Mouse (Mus musculus) neural tube, embryonic 11.5 days (tissue): ENCODE data around the gene Kcnip4. TPM values are rescaled to one million over a fixed set of nuclear protein-coding genes. Genes with fewer than 3 reads are reported as not detected.

Experiments
- ATAC-seq: fragments of 200-750 bp; cut with Nextera tagmentation; 2 replicates; pipeline ENCODE4 v1.8.0; 2017; ENCODE audit warnings: moderate number of reproducible peaks, mild to moderate bottlenecking, moderate TSS enrichment, moderate library complexity; ENCODE audit not compliant: insufficient read depth, low FRiP score, low TSS enrichment
- DNase-seq: peaks from one replicate; pipeline ENCODE4 v3.0.0-alpha.2; 2015; ENCODE audit warnings: low spot score
- H3K27ac ChIP-seq: fragments of 300-500 bp; sonication (generic); 2 replicates; pipeline ENCODE4 v1.5.1; 2014; ENCODE audit warnings: low read depth, mild to moderate bottlenecking, low read length
- H3K27me3 ChIP-seq: fragments of 300-500 bp; sonication (generic); 2 replicates; pipeline ENCODE4 v1.6.1; 2014; ENCODE audit warnings: mild to moderate bottlenecking, low read length, mixed read lengths; ENCODE audit not compliant: control insufficient read depth, insufficient read depth
- H3K36me3 ChIP-seq: fragments of 300-500 bp; sonication (generic); 2 replicates; pipeline ENCODE4 v1.6.1; 2014; ENCODE audit warnings: mild to moderate bottlenecking, low read length, moderate library complexity, mixed read lengths; ENCODE audit not compliant: control insufficient read depth, insufficient read depth
- H3K4me1 ChIP-seq: fragments of 300-500 bp; sonication (generic); 2 replicates; pipeline ENCODE4 v1.6.1; 2014; ENCODE audit warnings: low read length, mixed read lengths; ENCODE audit not compliant: control insufficient read depth, insufficient read depth
- H3K4me2 ChIP-seq: fragments of 300-500 bp; sonication (generic); 2 replicates; pipeline ENCODE4 v1.6.1; 2014; ENCODE audit warnings: low read depth, mild to moderate bottlenecking, moderate library complexity
- H3K4me3 ChIP-seq: fragments of 300-500 bp; sonication (generic); 2 replicates; pipeline ENCODE4 v1.5.1; 2014; ENCODE audit warnings: low read depth, low read length
- H3K9ac ChIP-seq: fragments of 300-500 bp; sonication (generic); 2 replicates; pipeline ENCODE4 v1.6.1; 2014; ENCODE audit warnings: mild to moderate bottlenecking, low read length
- H3K9me3 ChIP-seq: fragments of 300-500 bp; sonication (generic); 2 replicates; pipeline ENCODE4 v1.6.1; 2016; ENCODE audit warnings: low read length; ENCODE audit not compliant: control insufficient read depth
- WGBS: fragments of 180-500 bp; shearing (Covaris S2); extraction: QIAGEN DNeasy Blood & Tissue Kit; methylation state at CpG from one replicate; pipeline ENCODE4 v1.1.7; 2014; 5-methylcytosine and 5-hydroxymethylcytosine counted together
- polyA plus RNA-seq: library from polyadenylated mRNA; unstranded; fragments of >200 nt; fragmentation: Nextera tagmentation; extraction: Ambion mirVana; gene quantifications from 2 replicates; pipeline ENCODE4 v1.2.1, GENCODE M21; 2014

The Kcnip4 gene
- polyA plus RNA-seq, 1 experiment from 2014 or later: 1.8 TPM

GRCm38 (mm10) chr5:49256850-49257249 is 267.9 kb downstream of the Kcnip4 start:
- no peak overlapping the region for H3K4me2 ChIP-seq
- no peak overlapping the region for H3K9ac ChIP-seq
- H3K9me3 ChIP-seq: no peaks in the 10 kb centered on the region
- H3K27me3 ChIP-seq: no peaks in the 10 kb centered on the region
- ATAC-seq (no peak), DNase-seq (no peak)
- no peaks in the 10 kb centered on the region for H3K36me3 ChIP-seq
- H3K4me1 ChIP-seq: no peaks in the 10 kb centered on the region
- H3K4me3 ChIP-seq: no peak overlapping the region
- WGBS: 88% methylated on average over 3 of the region's 3 CpGs
- H3K27ac ChIP-seq: no peak overlapping the region

DNA sequence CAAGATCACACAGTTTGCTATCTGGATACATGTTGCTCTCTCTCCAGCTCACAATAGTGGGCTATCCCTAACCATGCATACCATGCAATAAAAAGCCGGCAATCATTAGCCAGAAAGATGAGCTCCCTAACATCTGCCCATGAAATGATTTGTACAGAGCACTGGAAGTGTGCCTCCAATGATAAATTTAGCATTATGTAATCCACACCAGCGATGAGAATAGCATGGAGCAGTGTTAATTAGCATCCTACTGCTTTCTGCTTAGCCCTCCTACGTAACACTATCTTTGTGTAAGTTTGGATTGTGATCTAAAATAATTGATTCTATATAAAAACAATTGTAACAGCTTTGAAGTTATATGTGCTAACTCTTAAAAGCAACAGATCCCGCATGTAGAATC is 268.7 kb downstream of the Kcnip4 start:
- H3K4me2 ChIP-seq: no peak overlapping the region
- ATAC-seq (no peak), DNase-seq (no peak)
- H3K9ac ChIP-seq: no peak overlapping the region
- no peak overlapping the region for H3K27ac ChIP-seq
- no peaks in the 10 kb centered on the region for H3K9me3 ChIP-seq
- 81% methylated on average over 4 of the region's 4 CpGs for WGBS
- no peaks in the 10 kb centered on the region for H3K27me3 ChIP-seq
- no peaks in the 10 kb centered on the region for H3K36me3 ChIP-seq
- H3K4me1 ChIP-seq: no peaks in the 10 kb centered on the region
- H3K4me3 ChIP-seq: no peak overlapping the region

GRCm38 (mm10) chr5:49247081-49247480 is 277.6 kb downstream of the Kcnip4 start:
- no peak overlapping the region for H3K27ac ChIP-seq
- no peak overlapping the region for H3K9ac ChIP-seq
- no peaks in the 10 kb centered on the region for H3K4me1 ChIP-seq
- no peak for DNase-seq
- no peaks in the 10 kb centered on the region for H3K27me3 ChIP-seq
- H3K4me2 ChIP-seq: no peak overlapping the region
- H3K4me3 ChIP-seq: no peak overlapping the region
- no peaks in the 10 kb centered on the region for H3K9me3 ChIP-seq
- H3K36me3 ChIP-seq: no peaks in the 10 kb centered on the region
- WGBS: 77% methylated on average over 2 of the region's 2 CpGs
- ATAC-seq: no peak

DNA sequence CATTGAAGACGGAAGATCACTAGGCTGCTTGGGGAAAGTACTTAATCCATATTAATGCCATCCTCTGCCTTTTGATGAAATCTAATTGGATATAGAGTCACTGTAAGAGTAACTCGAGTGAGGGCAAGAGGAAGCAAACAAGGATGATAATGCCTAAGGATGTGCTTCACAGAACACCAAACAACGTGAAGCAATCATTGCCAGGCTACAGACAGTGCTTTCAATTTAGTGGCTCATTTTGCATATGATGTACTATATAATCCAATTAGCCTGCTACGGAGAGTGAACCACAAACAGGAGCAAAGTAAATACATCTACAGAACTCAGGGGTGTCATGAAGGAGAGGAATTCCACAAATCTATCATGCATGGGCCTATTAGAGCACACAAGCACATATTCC is 280.3 kb downstream of the Kcnip4 start:
- Histone ChIP-seq H3K27ac (no peak overlapping the region), H3K9me3 (no peaks in the 10 kb centered on the region), H3K9ac (no peak overlapping the region), H3K4me2 (no peak overlapping the region), H3K36me3 (no peaks in the 10 kb centered on the region), H3K4me1 (no peaks in the 10 kb centered on the region), H3K4me3 (no peak overlapping the region), H3K27me3 (no peaks in the 10 kb centered on the region)
- DNase-seq (no peak), ATAC-seq (no peak)
- 84% methylated on average over 4 of the region's 4 CpGs for WGBS

GRCm38 (mm10) chr5:49241708-49242107 is 283.0 kb downstream of the Kcnip4 start:
- Histone ChIP-seq H3K4me1 (no peaks in the 10 kb centered on the region), H3K4me2 (no peak overlapping the region), H3K27ac (no peak overlapping the region), H3K4me3 (no peak overlapping the region), H3K27me3 (no peaks in the 10 kb centered on the region), H3K9ac (no peak overlapping the region), H3K36me3 (no peaks in the 10 kb centered on the region), H3K9me3 (no peaks in the 10 kb centered on the region)
- DNase-seq: no peak
- WGBS: 93% methylated on average over 6 of the region's 6 CpGs
- no peak for ATAC-seq

GRCm38 (mm10) chr5:49201164-49201756 is 323.4 kb downstream of the Kcnip4 start:
- H3K9me3 ChIP-seq: no peaks in the 10 kb centered on the region
- WGBS: 59% methylated on average over 4 of the region's 4 CpGs
- DNase-seq (no peak), ATAC-seq (no peak)
- no peak overlapping the region for H3K4me2 ChIP-seq
- no peak overlapping the region for H3K9ac ChIP-seq
- H3K4me3 ChIP-seq: no peak overlapping the region
- no peak overlapping the region for H3K27ac ChIP-seq
- H3K36me3 ChIP-seq: no peaks in the 10 kb centered on the region
- no peaks in the 10 kb centered on the region for H3K27me3 ChIP-seq
- H3K4me1 ChIP-seq: no peaks in the 10 kb centered on the region

- Histone ChIP-seq H3K36me3 (no peaks in the 10 kb centered on the region), H3K9me3 (no peaks in the 10 kb centered on the region), H3K4me2 (no peak overlapping the region), H3K27me3 (no peaks in the 10 kb centered on the region), H3K4me1 (no peaks in the 10 kb centered on the region), H3K9ac (no peak overlapping the region), H3K27ac (no peak overlapping the region), H3K4me3 (no peak overlapping the region)
- DNase-seq (no peak), ATAC-seq (no peak)
- WGBS: 91% methylated on average over 1 of the region's 1 CpGs
These were observed 336.5 kb downstream of the Kcnip4 start for GRCm38 (mm10) chr5:49188236-49188635.

GRCm38 (mm10) chr5:49150116-49150811 is 374.4 kb downstream of the Kcnip4 start:
- ATAC-seq (no peak), DNase-seq (no peak)

DNA sequence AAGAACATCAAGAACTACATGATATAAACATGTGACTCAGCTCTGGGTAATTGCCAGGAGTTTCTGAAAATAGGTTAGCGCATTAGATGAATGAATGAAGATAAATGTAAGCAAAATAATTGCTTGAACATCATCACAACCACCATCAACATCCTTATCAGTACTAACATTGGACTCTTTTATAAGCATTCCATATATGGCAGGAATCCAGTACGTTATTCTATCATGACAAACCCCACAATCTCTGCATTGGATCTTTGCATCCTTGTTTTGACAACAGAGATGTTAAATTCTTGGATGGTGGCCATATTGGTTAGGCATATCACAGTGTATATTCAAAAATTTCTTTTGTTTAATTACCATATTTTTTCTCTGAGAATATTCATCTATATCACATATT is 375.0 kb downstream of the Kcnip4 start:
- 92% methylated on average over 2 of the region's 2 CpGs for WGBS
- Histone ChIP-seq H3K36me3 (no peaks in the 10 kb centered on the region), H3K4me2 (no peak overlapping the region), H3K9me3 (no peaks in the 10 kb centered on the region), H3K27ac (no peak overlapping the region), H3K27me3 (no peaks in the 10 kb centered on the region), H3K9ac (no peak overlapping the region), H3K4me1 (no peaks in the 10 kb centered on the region), H3K4me3 (no peak overlapping the region)
- DNase-seq: no peak
- no peak for ATAC-seq

More at GRCm38 (mm10) chr5:49150116-49150811, 374.4 kb downstream of the Kcnip4 start:
- no peaks in the 10 kb centered on the region for H3K9me3 ChIP-seq
- no peaks in the 10 kb centered on the region for H3K27me3 ChIP-seq
- no peak overlapping the region for H3K9ac ChIP-seq
- no peak overlapping the region for H3K4me3 ChIP-seq
- no peaks in the 10 kb centered on the region for H3K36me3 ChIP-seq
- no peak overlapping the region for H3K27ac ChIP-seq
- WGBS: 78% methylated on average over 2 of the region's 2 CpGs
- H3K4me1 ChIP-seq: no peaks in the 10 kb centered on the region
- H3K4me2 ChIP-seq: no peak overlapping the region
